Mouse (Mus musculus): Measurements from ENCODE around the gene Cpeb4. TPM values are rescaled to one million over a fixed set of nuclear protein-coding genes. Genes with fewer than 3 reads are reported as not detected.

Gene Cpeb4
- polyA plus RNA-seq, 1 experiment, result 58.0 TPM

DNA sequence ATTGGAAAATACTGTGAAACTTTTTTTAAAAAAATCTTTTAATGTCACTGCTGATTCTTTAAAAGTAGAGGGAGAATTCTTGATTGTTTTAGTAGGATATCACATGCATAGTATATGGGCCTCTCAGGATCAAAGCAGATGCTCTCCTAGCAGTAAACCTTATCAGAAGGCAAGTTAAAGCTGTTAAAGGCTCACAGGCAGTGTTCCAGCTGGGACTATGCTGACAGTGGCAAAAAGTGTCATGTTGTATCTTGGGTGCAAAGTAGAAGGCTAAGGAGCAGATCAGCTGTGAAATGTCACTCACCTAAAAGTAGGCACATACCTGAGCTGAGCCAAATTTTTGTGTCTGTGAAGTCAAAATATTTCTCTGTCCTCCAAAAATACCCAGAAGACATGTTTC lies 34.5 kb downstream of the Cpeb4 start:
- no peak overlapping the region for H3K27ac ChIP-seq (ENCODE audit: insufficient read depth, low read length)
- no peak overlapping the region for H3K4me3 ChIP-seq (replicated peaks; ENCODE audit: insufficient read depth, low read depth, low read length)
- peaks cover 16% of the 10 kb centered on the region; the same call in 1 of the 2 replicates for H3K4me1 ChIP-seq (ENCODE audit: control insufficient read depth, insufficient read depth, low read length)
- DNase-seq, result peak in 1 of 2 experiments; percentile 32
- TF ChIP-seq CTCF (IDR thresholded peaks at IDR 0.05; ENCODE audit: borderline replicate concordance, insufficient read depth, low read depth, low read length), result no peak
- TF ChIP-seq POLR2A (IDR thresholded peaks at IDR 0.05; ENCODE audit: borderline replicate concordance, insufficient read depth, low read length), result no peak
- H3K27me3 ChIP-seq (ENCODE audit: control insufficient read depth, insufficient read depth, low read length), result no peaks in the 10 kb centered on the region

DNA sequence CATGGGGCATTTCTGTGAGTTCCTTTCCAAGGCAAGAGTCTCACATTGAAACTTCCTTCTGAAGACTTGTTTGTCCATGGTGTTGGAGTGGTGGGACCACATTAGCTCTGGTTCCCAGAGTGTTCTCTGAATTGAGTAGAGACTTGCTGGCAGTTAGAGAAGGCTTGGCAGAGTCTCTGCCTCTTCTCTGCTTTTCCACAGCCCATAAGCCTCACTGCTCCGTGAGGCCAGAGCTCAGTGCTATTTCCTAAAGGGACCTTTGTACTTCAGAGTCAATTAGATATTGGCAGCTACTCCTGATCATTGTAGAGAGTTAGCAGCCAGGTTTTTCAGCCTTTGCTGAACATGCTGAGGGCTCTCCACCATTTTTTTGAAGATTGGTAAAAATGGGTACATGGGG lies 35.6 kb downstream of the Cpeb4 start:
- DNase-seq, result peak in 1 of 2 experiments; percentile 40
- Histone ChIP-seq H3K27ac (ENCODE audit: insufficient read depth, low read length) (peak overlapping the region; percentile 21; the same call in 1 of the 2 replicates), H3K27me3 (ENCODE audit: control insufficient read depth, insufficient read depth, low read length) (no peaks in the 10 kb centered on the region), H3K4me3 (replicated peaks; ENCODE audit: insufficient read depth, low read depth, low read length) (no peak overlapping the region), H3K4me1 (ENCODE audit: control insufficient read depth, insufficient read depth, low read length) (peaks cover 16% of the 10 kb centered on the region; the same call in 1 of the 2 replicates)
- WGBS, result 3% methylated on average over 1 of the region's 1 CpGs
- TF ChIP-seq POLR2A (IDR thresholded peaks at IDR 0.05; ENCODE audit: borderline replicate concordance, insufficient read depth, low read length), result no peak
- TF ChIP-seq CTCF (IDR thresholded peaks at IDR 0.05; ENCODE audit: borderline replicate concordance, insufficient read depth, low read depth, low read length), result no peak

DNA sequence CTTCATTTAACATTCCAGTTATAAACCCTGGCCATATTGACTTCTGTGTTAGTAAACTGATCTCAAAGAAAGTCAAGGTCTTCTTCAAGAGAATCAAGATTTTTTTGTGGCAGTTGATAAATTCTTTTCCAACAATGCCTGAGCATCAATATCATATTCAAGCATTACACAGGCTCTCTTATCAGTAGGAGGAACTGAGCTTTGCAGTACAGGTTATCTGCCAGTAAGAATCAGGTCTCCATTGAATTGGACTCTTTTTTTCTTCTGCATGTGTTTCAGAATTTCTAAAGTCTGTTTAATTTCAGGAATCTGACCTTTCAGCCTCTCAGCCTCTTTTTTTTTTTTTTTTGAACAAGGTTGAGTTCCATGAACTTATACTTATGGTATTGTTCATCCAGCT lies 40.9 kb downstream of the Cpeb4 start:
- no peak overlapping the region for H3K4me3 ChIP-seq (replicated peaks; ENCODE audit: insufficient read depth, low read depth, low read length)
- no peak for DNase-seq
- no peak overlapping the region for H3K27ac ChIP-seq (ENCODE audit: insufficient read depth, low read length)
- H3K4me1 ChIP-seq (ENCODE audit: control insufficient read depth, insufficient read depth, low read length), result peaks cover 2% of the 10 kb centered on the region; the same call in 1 of the 2 replicates
- no peaks in the 10 kb centered on the region for H3K27me3 ChIP-seq (ENCODE audit: control insufficient read depth, insufficient read depth, low read length)
- TF ChIP-seq CTCF (IDR thresholded peaks at IDR 0.05; ENCODE audit: borderline replicate concordance, insufficient read depth, low read depth, low read length) (no peak), POLR2A (IDR thresholded peaks at IDR 0.05; ENCODE audit: borderline replicate concordance, insufficient read depth, low read length) (no peak)

DNA sequence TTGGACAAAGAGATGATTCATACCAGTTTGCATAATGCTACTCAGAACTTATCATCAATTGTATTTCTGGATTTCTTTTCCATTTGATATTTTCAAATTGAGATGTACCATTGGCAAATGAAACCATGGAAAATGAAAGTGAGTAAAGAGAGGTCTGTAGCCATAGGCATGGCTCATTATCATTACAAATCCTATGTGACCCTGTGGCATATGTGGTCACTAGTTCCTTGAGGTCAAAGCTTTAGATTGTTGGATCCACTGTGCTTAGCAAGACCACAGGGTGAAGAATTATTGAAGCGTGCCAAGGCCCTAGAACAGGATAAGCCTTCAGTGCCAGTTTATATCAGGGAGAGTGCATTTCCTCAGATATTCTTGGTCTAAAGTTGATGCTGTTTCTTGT lies 45.8 kb downstream of the Cpeb4 start:
- no peak for TF ChIP-seq CTCF (IDR thresholded peaks at IDR 0.05; ENCODE audit: borderline replicate concordance, insufficient read depth, low read depth, low read length)
- TF ChIP-seq POLR2A (IDR thresholded peaks at IDR 0.05; ENCODE audit: borderline replicate concordance, insufficient read depth, low read length), result no peak
- Histone ChIP-seq H3K27ac (ENCODE audit: insufficient read depth, low read length) (no peak overlapping the region), H3K27me3 (ENCODE audit: control insufficient read depth, insufficient read depth, low read length) (no peaks in the 10 kb centered on the region), H3K4me3 (replicated peaks; ENCODE audit: insufficient read depth, low read depth, low read length) (no peak overlapping the region), H3K4me1 (ENCODE audit: control insufficient read depth, insufficient read depth, low read length) (no peaks in the 10 kb centered on the region)
- WGBS, result 83% methylated on average over 1 of the region's 1 CpGs
- DNase-seq, result no peak

DNA sequence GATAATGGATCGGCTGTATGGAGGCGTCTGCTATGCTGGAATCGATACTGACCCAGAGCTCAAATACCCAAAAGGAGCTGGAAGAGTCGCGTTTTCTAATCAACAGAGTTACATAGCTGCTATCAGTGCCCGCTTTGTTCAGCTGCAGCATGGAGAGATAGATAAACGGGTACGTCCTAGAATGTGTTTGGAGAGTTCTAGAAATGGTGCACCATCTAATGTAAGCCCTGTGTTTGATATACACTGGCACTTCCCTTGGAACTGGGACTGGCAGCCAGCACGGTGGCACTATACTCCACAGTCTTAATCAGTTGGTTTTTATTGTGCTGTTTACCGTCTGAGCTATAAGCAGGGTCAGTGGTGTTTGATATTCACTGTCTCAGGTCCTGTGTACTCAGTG lies 58.0 kb downstream of the Cpeb4 start:
- 94% methylated on average over 10 of the region's 10 CpGs for WGBS
- Histone ChIP-seq H3K27me3 (ENCODE audit: control insufficient read depth, insufficient read depth, low read length) (no peaks in the 10 kb centered on the region), H3K4me1 (ENCODE audit: control insufficient read depth, insufficient read depth, low read length) (no peaks in the 10 kb centered on the region), H3K27ac (ENCODE audit: insufficient read depth, low read length) (no peak overlapping the region), H3K4me3 (replicated peaks; ENCODE audit: insufficient read depth, low read depth, low read length) (no peak overlapping the region)
- DNase-seq, result no peak
- TF ChIP-seq CTCF (IDR thresholded peaks at IDR 0.05; ENCODE audit: borderline replicate concordance, insufficient read depth, low read depth, low read length), result no peak
- TF ChIP-seq POLR2A (IDR thresholded peaks at IDR 0.05; ENCODE audit: borderline replicate concordance, insufficient read depth, low read length), result no peak

DNA sequence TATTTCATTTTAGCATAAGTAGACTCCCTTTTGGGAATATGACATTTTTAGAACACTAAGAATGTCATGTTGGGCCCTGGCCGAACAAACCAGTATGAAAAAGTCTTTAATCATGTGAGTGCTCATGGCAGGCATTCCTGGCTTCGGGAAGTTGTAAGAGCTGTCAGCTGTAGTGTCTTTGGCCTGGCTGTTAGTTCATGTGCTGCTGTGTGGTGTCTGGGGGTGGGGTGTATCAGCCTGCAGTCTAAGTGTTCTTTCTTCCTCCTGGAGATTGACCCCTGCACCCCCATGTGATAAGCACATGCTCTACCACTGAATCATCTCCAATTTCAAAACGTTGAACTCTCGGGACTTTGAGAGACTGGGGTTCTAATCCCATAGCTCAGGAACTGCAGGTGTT lies 63.6 kb downstream of the Cpeb4 start:
- DNase-seq, result no peak
- TF ChIP-seq POLR2A (IDR thresholded peaks at IDR 0.05; ENCODE audit: borderline replicate concordance, insufficient read depth, low read length) (no peak), CTCF (IDR thresholded peaks at IDR 0.05; ENCODE audit: borderline replicate concordance, insufficient read depth, low read depth, low read length) (no peak)
- 27% methylated on average over 4 of the region's 4 CpGs for WGBS

DNA sequence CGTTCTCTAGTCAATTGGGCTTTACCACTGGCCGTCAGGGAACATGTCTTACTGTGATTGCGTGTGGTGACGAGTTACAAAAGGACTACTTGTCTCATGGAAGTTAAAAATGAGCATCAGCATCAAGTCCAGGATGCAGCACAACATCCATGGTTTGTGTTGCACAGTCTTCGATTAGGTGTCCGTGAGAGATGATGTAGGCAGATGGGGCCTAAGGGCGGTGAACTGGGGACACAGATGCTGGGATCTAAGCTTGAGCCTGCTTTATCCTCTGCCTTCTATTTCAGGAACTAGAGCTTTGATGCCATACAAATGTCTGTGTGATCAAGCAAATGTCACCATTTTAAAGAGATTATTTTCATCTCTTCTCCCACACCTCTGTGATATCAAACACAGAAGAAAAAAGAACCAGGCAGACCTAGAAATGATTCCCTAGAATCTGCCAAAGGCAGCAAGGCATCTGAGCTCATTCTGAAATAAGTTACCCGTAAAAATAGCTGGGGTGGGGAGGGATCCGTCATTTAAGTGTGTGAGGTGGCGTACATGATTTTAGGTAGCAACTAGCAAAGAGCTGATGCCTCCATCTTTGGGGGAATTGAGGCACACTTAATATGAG lies 65.0 kb downstream of the Cpeb4 start:
- 89% methylated on average over 10 of the region's 10 CpGs for WGBS
- DNase-seq, result no peak
- TF ChIP-seq CTCF (IDR thresholded peaks at IDR 0.05; ENCODE audit: borderline replicate concordance, insufficient read depth, low read depth, low read length), result no peak
- no peak for TF ChIP-seq POLR2A (IDR thresholded peaks at IDR 0.05; ENCODE audit: borderline replicate concordance, insufficient read depth, low read length)
- Histone ChIP-seq H3K4me3 (replicated peaks; ENCODE audit: insufficient read depth, low read depth, low read length) (no peak overlapping the region), H3K4me1 (ENCODE audit: control insufficient read depth, insufficient read depth, low read length) (peaks cover 6% of the 10 kb centered on the region), H3K27ac (ENCODE audit: insufficient read depth, low read length) (no peak overlapping the region), H3K27me3 (ENCODE audit: control insufficient read depth, insufficient read depth, low read length) (no peaks in the 10 kb centered on the region)

More for the DNA sequence above, 63.6 kb downstream of the Cpeb4 start:
- Histone ChIP-seq H3K4me1 (ENCODE audit: control insufficient read depth, insufficient read depth, low read length) (no peaks in the 10 kb centered on the region; the same call in 1 of the 2 replicates), H3K27me3 (ENCODE audit: control insufficient read depth, insufficient read depth, low read length) (no peaks in the 10 kb centered on the region), H3K27ac (ENCODE audit: insufficient read depth, low read length) (no peak overlapping the region), H3K4me3 (replicated peaks; ENCODE audit: insufficient read depth, low read depth, low read length) (no peak overlapping the region)

DNA sequence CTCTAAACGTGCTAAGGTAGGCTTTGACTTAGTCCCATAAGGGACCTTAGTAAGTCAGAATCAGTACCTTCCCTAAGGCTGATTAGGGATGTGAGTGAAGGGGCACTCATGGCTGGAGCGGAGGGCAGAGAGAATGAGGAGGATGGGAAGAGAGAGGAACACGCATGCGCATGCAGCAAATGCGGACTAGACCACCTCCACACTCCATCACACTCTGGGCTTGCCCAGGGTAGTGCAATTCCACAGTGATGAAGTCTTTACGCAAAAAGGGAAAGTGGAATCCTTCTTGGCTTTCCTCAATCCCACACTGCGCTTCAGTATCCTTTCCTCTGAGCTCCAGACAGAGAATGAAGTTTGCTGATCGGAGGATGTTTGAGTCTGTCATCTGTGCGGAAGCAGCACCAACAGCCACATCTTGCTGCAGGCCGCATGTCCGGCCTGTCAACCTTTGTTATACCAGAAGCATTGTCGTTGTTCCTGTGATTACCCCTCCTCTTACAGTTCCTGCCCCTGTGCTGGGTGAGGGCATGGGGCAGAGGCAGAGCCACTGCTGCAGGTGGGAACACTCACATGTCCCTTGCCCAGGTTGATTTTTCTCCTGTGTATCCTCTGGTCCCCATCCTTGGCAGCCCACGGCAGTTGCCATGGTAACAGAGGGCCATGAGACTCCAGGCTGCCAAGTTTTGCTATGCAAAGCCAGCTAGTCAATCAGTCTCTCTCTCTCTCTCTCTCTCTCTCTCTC lies 69.1 kb downstream of the Cpeb4 start:
- TF ChIP-seq POLR2A (IDR thresholded peaks at IDR 0.05; ENCODE audit: borderline replicate concordance, insufficient read depth, low read length) (no peak), CTCF (IDR thresholded peaks at IDR 0.05; ENCODE audit: borderline replicate concordance, insufficient read depth, low read depth, low read length) (no peak)
- WGBS, result 47% methylated on average over 13 of the region's 13 CpGs
- H3K27ac ChIP-seq (ENCODE audit: insufficient read depth, low read length), result no peak overlapping the region
- H3K4me1 ChIP-seq (ENCODE audit: control insufficient read depth, insufficient read depth, low read length), result peaks cover 6% of the 10 kb centered on the region
- DNase-seq, result peak; percentile 65 to 82
- no peaks in the 10 kb centered on the region for H3K27me3 ChIP-seq (ENCODE audit: control insufficient read depth, insufficient read depth, low read length)
- H3K4me3 ChIP-seq (replicated peaks; ENCODE audit: insufficient read depth, low read depth, low read length), result no peak overlapping the region
